Mouse (Mus musculus): ENCODE data around the gene Pih1d1. TPM values are rescaled to one million over a fixed set of nuclear protein-coding genes. Genes with fewer than 3 reads are reported as not detected.

Gene Pih1d1
- polyA plus RNA-seq, 1 experiment from 2014 or later, result 80.3 TPM

GRCm38 (mm10) chr7:45202654-45203053, 48.6 kb downstream of the Pih1d1 start:
- no peak for DNase-seq (ENCODE audit: low spot score)
- ATAC-seq (ENCODE audit: low read depth), result no peak
- Histone ChIP-seq H3K4me1 (ENCODE audit: control insufficient read depth, insufficient read depth, low read length) (no peaks in the 10 kb centered on the region), H3K4me2 (ENCODE audit: low read depth, low read length) (no peak overlapping the region), H3K27me3 (replicated peaks; ENCODE audit: control insufficient read depth, insufficient read depth, low read length) (no peaks in the 10 kb centered on the region), H3K4me3 (ENCODE audit: low read depth, low read length) (no peak overlapping the region), H3K9me3 (ENCODE audit: control insufficient read depth, low read length) (no peaks in the 10 kb centered on the region), H3K36me3 (ENCODE audit: control insufficient read depth, insufficient read depth, low read length) (no peaks in the 10 kb centered on the region), H3K27ac (replicated peaks; ENCODE audit: low read depth, low read length) (no peak overlapping the region), H3K9ac (ENCODE audit: low read depth, low read length) (no peak overlapping the region)
- 55% methylated on average over 10 of the region's 10 CpGs for WGBS

GRCm38 (mm10) chr7:45204380-45205143, 50.5 kb downstream of the Pih1d1 start, which contains the start of gene Ccdc155:
Ccdc155 (minus strand) TSS chr7:45204892.
- peak within 1 kb of the TSS; percentile 43 for H3K4me3 ChIP-seq (ENCODE audit: low read depth, low read length)
- H3K27me3 ChIP-seq (replicated peaks; ENCODE audit: control insufficient read depth, insufficient read depth, low read length), result no peaks in the 10 kb centered on the region
- H3K36me3 ChIP-seq (ENCODE audit: control insufficient read depth, insufficient read depth, low read length), result no peaks in the 10 kb centered on the region
- DNase-seq (ENCODE audit: low spot score), result peak; percentile 100
- H3K4me2 ChIP-seq (ENCODE audit: low read depth, low read length), result peak within 1 kb of the TSS; percentile 57
- H3K9ac ChIP-seq (ENCODE audit: low read depth, low read length), result peak within 1 kb of the TSS; percentile 55
- no peaks in the 10 kb centered on the region for H3K4me1 ChIP-seq (ENCODE audit: control insufficient read depth, insufficient read depth, low read length)
- peak; percentile 99 for ATAC-seq (ENCODE audit: low read depth)
- 0 out of 2 replicates have a peak, but pooled peaks cover 3% of the 10 kb centered on the region for H3K9me3 ChIP-seq (ENCODE audit: control insufficient read depth, low read length)
- WGBS, result 9% methylated on average over 44 of the region's 44 CpGs
- no peak within 1 kb of the TSS for H3K27ac ChIP-seq (replicated peaks; ENCODE audit: low read depth, low read length)

GRCm38 (mm10) chr7:45208260-45208659, 54.2 kb downstream of the Pih1d1 start:
- Histone ChIP-seq H3K9ac (ENCODE audit: low read depth, low read length) (no peak overlapping the region), H3K4me1 (ENCODE audit: control insufficient read depth, insufficient read depth, low read length) (no peaks in the 10 kb centered on the region), H3K36me3 (ENCODE audit: control insufficient read depth, insufficient read depth, low read length) (no peaks in the 10 kb centered on the region), H3K9me3 (ENCODE audit: control insufficient read depth, low read length) (0 out of 2 replicates have a peak, but pooled peaks cover 3% of the 10 kb centered on the region), H3K4me3 (ENCODE audit: low read depth, low read length) (no peak overlapping the region), H3K27me3 (replicated peaks; ENCODE audit: control insufficient read depth, insufficient read depth, low read length) (peaks cover 21% of the 10 kb centered on the region), H3K27ac (replicated peaks; ENCODE audit: low read depth, low read length) (no peak overlapping the region), H3K4me2 (ENCODE audit: low read depth, low read length) (no peak overlapping the region)
- DNase-seq (ENCODE audit: low spot score) (no peak), ATAC-seq (ENCODE audit: low read depth) (no peak)
- WGBS, result 77% methylated on average over 6 of the region's 6 CpGs

MicroRNAs encoded within 50 kb of the gene (microRNA counts, 519-probe panel; counts per million panel counts)
- 2,518 counts per million, percentile 50 among the panel's probes with 10 or more counts for microRNA mmu-miR-150

Small RNA genes within 50 kb of the gene (microRNA-seq; reads per million reads assigned to microRNA genes)
- gene Mir150 (ENCODE audit: borderline number of aligned reads), result 29.5 reads per million, percentile 38 among the genes with 10 or more reads in this experiment
- 16.1 reads per million, percentile 33 among the genes with 10 or more reads in this experiment for gene Mir5121 (ENCODE audit: borderline number of aligned reads)
- gene Mir7055 (ENCODE audit: borderline number of aligned reads), result not detected

Other genes starting within 250 kb of the Pih1d1 start
- gene Ap2a1, start 224.8 kb upstream of the Pih1d1 start, polyA plus RNA-seq (2014; fragmentation: Nextera tagmentation; extraction: Ambion mirVana), result 73.5 and 79.8 TPM in 2 replicates
- 0.30 TPM in 1 of 2 replicates, not detected in the other for gene Tsks, start 211.1 kb upstream of the Pih1d1 start, polyA plus RNA-seq (2014; fragmentation: Nextera tagmentation; extraction: Ambion mirVana)
- 22.4 and 31.1 TPM in 2 replicates for gene Cpt1c, start 179.5 kb upstream of the Pih1d1 start, polyA plus RNA-seq (2014; fragmentation: Nextera tagmentation; extraction: Ambion mirVana)
- 173 and 178 TPM in 2 replicates for gene Prmt1, start 167.7 kb upstream of the Pih1d1 start, polyA plus RNA-seq (2014; fragmentation: Nextera tagmentation; extraction: Ambion mirVana)
- 77.7 and 84.6 TPM in 2 replicates for gene Irf3, start 156.7 kb upstream of the Pih1d1 start, polyA plus RNA-seq (2014; fragmentation: Nextera tagmentation; extraction: Ambion mirVana)
- gene Bcl2l12, start 155.6 kb upstream of the Pih1d1 start, polyA plus RNA-seq (2014; fragmentation: Nextera tagmentation; extraction: Ambion mirVana), result 43.2 and 48.6 TPM in 2 replicates
- 43.7 and 47.5 TPM in 2 replicates for gene Scaf1, start 137.9 kb upstream of the Pih1d1 start, polyA plus RNA-seq (2014; fragmentation: Nextera tagmentation; extraction: Ambion mirVana)
- 50.5 and 52.3 TPM in 2 replicates for gene Rras, start 136.3 kb upstream of the Pih1d1 start, polyA plus RNA-seq (2014; fragmentation: Nextera tagmentation; extraction: Ambion mirVana)
- gene Prr12, start 101.4 kb upstream of the Pih1d1 start, polyA plus RNA-seq (2014; fragmentation: Nextera tagmentation; extraction: Ambion mirVana), result 12.8 and 13.7 TPM in 2 replicates
- gene Nosip, start 91.9 kb upstream of the Pih1d1 start, polyA plus RNA-seq (2014; fragmentation: Nextera tagmentation; extraction: Ambion mirVana), result 59.1 and 63.3 TPM in 2 replicates
- gene Prrg2, start 91.6 kb upstream of the Pih1d1 start, polyA plus RNA-seq (2014; fragmentation: Nextera tagmentation; extraction: Ambion mirVana), result 20.9 and 22.2 TPM in 2 replicates
- 587 and 592 TPM in 2 replicates for gene Rcn3, start 62.1 kb upstream of the Pih1d1 start, polyA plus RNA-seq (2014; fragmentation: Nextera tagmentation; extraction: Ambion mirVana)
- gene Fcgrt, start 50.5 kb upstream of the Pih1d1 start, polyA plus RNA-seq (2014; fragmentation: Nextera tagmentation; extraction: Ambion mirVana), result 120 and 129 TPM in 2 replicates
- 1,575 and 1,608 TPM in 2 replicates for gene Rps11, start 29.9 kb upstream of the Pih1d1 start, polyA plus RNA-seq (2014; fragmentation: Nextera tagmentation; extraction: Ambion mirVana)
- 1,594 and 1,619 TPM in 2 replicates for gene Rpl13a, start 25.5 kb upstream of the Pih1d1 start, polyA plus RNA-seq (2014; fragmentation: Nextera tagmentation; extraction: Ambion mirVana)
- gene Gm45713, start 18.1 kb upstream of the Pih1d1 start, polyA plus RNA-seq (2014; fragmentation: Nextera tagmentation; extraction: Ambion mirVana), result 0.47 and 0.61 TPM in 2 replicates
- gene Flt3l, start 17.9 kb upstream of the Pih1d1 start, polyA plus RNA-seq (2014; fragmentation: Nextera tagmentation; extraction: Ambion mirVana), result 2.3 TPM in 2 replicates
- gene Aldh16a1, start 281 bp downstream of the Pih1d1 start, polyA plus RNA-seq (2014; fragmentation: Nextera tagmentation; extraction: Ambion mirVana), result 36.8 and 39.4 TPM in 2 replicates
- 0.87 and 1.3 TPM in 2 replicates for gene Slc17a7, start 9.6 kb downstream of the Pih1d1 start, polyA plus RNA-seq (2014; fragmentation: Nextera tagmentation; extraction: Ambion mirVana)
- 5.8 and 6.1 TPM in 2 replicates for gene Gfy, start 25.3 kb downstream of the Pih1d1 start, polyA plus RNA-seq (2014; fragmentation: Nextera tagmentation; extraction: Ambion mirVana)
- gene Pth2, start 26.7 kb downstream of the Pih1d1 start, polyA plus RNA-seq (2014; fragmentation: Nextera tagmentation; extraction: Ambion mirVana), result not detected in 2 replicates
- 1.5 TPM in 2 replicates for gene Ccdc155, start 50.6 kb downstream of the Pih1d1 start, polyA plus RNA-seq (2014; fragmentation: Nextera tagmentation; extraction: Ambion mirVana)
- gene Dkkl1, start 57.8 kb downstream of the Pih1d1 start, polyA plus RNA-seq (2014; fragmentation: Nextera tagmentation; extraction: Ambion mirVana), result 6.3 and 8.5 TPM in 2 replicates
- 112 and 142 TPM in 2 replicates for gene Tead2, start 61.5 kb downstream of the Pih1d1 start, polyA plus RNA-seq (2014; fragmentation: Nextera tagmentation; extraction: Ambion mirVana)
- 2.4 and 4.8 TPM in 2 replicates for gene Cd37, start 84.8 kb downstream of the Pih1d1 start, polyA plus RNA-seq (2014; fragmentation: Nextera tagmentation; extraction: Ambion mirVana)
- gene Slc6a16, start 86.8 kb downstream of the Pih1d1 start, polyA plus RNA-seq (2014; fragmentation: Nextera tagmentation; extraction: Ambion mirVana), result 0.11 and 0.38 TPM in 2 replicates
- gene Slc6a21, start 123.2 kb downstream of the Pih1d1 start, polyA plus RNA-seq (2014; fragmentation: Nextera tagmentation; extraction: Ambion mirVana), result not detected in 2 replicates
- 16.6 and 18.2 TPM in 2 replicates for gene Trpm4, start 179.5 kb downstream of the Pih1d1 start, polyA plus RNA-seq (2014; fragmentation: Nextera tagmentation; extraction: Ambion mirVana)
- 11.0 and 15.8 TPM in 2 replicates for gene Hrc, start 181.0 kb downstream of the Pih1d1 start, polyA plus RNA-seq (2014; fragmentation: Nextera tagmentation; extraction: Ambion mirVana)
- gene Ppfia3, start 212.7 kb downstream of the Pih1d1 start, polyA plus RNA-seq (2014; fragmentation: Nextera tagmentation; extraction: Ambion mirVana), result 4.8 and 6.9 TPM in 2 replicates
- gene Lin7b, start 216.3 kb downstream of the Pih1d1 start, polyA plus RNA-seq (2014; fragmentation: Nextera tagmentation; extraction: Ambion mirVana), result 2.4 TPM in 2 replicates
- gene Snrnp70, start 241.4 kb downstream of the Pih1d1 start, polyA plus RNA-seq (2014; fragmentation: Nextera tagmentation; extraction: Ambion mirVana), result 56.5 and 61.1 TPM in 2 replicates

Data from embryonic facial prominence, embryonic 14.5 days (tissue).